Mouse (Mus musculus) neural tube, embryonic 13.5 days (tissue): ENCODE measurements around the gene Mybpc3. TPM values are rescaled to one million over a fixed set of nuclear protein-coding genes. Genes with fewer than 3 reads are reported as not detected.

Experiments used
- ATAC-seq: fragments of 200-750 bp; cut with Nextera tagmentation; 2 replicates; pipeline ENCODE4 v1.8.0; 2017; ENCODE audit warnings: low read depth, mild to moderate bottlenecking, moderate TSS enrichment, moderate library complexity
- H3K27ac ChIP-seq: fragments of 300-500 bp; sonication (generic); replicated peaks from 2 replicates; pipeline ENCODE4 v1.5.1; 2015; ENCODE audit warnings: moderate library complexity, mild to moderate bottlenecking, inconsistent platforms
- H3K27me3 ChIP-seq: fragments of 300-500 bp; sonication (generic); 2 replicates; pipeline ENCODE4 v1.6.1; 2015; ENCODE audit warnings: mild to moderate bottlenecking, inconsistent platforms
- H3K36me3 ChIP-seq: fragments of 300-500 bp; sonication (generic); 2 replicates; pipeline ENCODE4 v1.6.1; 2015; ENCODE audit warnings: mild to moderate bottlenecking, inconsistent platforms
- H3K4me1 ChIP-seq: fragments of 300-500 bp; sonication (generic); replicated peaks from 2 replicates; pipeline ENCODE4 v1.6.1; 2015; ENCODE audit warnings: inconsistent platforms
- H3K4me2 ChIP-seq: fragments of 300-500 bp; sonication (generic); 2 replicates; pipeline ENCODE4 v1.6.1; 2015; ENCODE audit warnings: inconsistent platforms, mild to moderate bottlenecking, moderate library complexity
- H3K4me3 ChIP-seq: fragments of 300-500 bp; sonication (generic); 2 replicates; pipeline ENCODE4 v1.5.1; 2015; ENCODE audit warnings: mild to moderate bottlenecking, inconsistent platforms
- H3K9ac ChIP-seq: fragments of 300-500 bp; sonication (generic); 2 replicates; pipeline ENCODE4 v1.6.1; 2015; ENCODE audit warnings: moderate library complexity, mild to moderate bottlenecking, inconsistent platforms
- H3K9me3 ChIP-seq: fragments of 300-500 bp; sonication (generic); 2 replicates; pipeline ENCODE4 v1.6.1; 2016; ENCODE audit warnings: inconsistent platforms
- WGBS: fragments of 180-500 bp; shearing (Covaris S2); methylation state at CpG from one replicate; pipeline ENCODE4 v1.1.7; 2015; 5-methylcytosine and 5-hydroxymethylcytosine counted together
- polyA plus RNA-seq: library from polyadenylated mRNA; unstranded; fragments of >200 nt; fragmentation: Nextera tagmentation; extraction: Ambion mirVana; gene quantifications from 2 replicates; pipeline ENCODE4 v1.2.1, GENCODE M21; 2015

Mybpc3 gene
- polyA plus RNA-seq, 1 experiment from 2014 or later = 0.56 TPM

- Histone ChIP-seq H3K4me2 (no peak overlapping the region), H3K27ac (no peak overlapping the region), H3K9ac (no peak overlapping the region), H3K4me3 (no peak overlapping the region), H3K4me1 (peaks cover 13% of the 10 kb centered on the region), H3K36me3 (no peaks in the 10 kb centered on the region), H3K9me3 (no peaks in the 10 kb centered on the region), H3K27me3 (no peaks in the 10 kb centered on the region)
- ATAC-seq = no peak
- 81% methylated on average over 8 of the region's 8 CpGs for WGBS
Measured at GRCm38 (mm10) chr2:91080784-91081513, 37.0 kb upstream of the Mybpc3 start.

GRCm38 (mm10) chr2:91081775-91082695 lies 35.9 kb upstream of the Mybpc3 start, which contains the start of gene Spi1:
Gene Spi1, plus strand, starts transcription at chr2:91082390.
- Histone ChIP-seq H3K36me3 (no peaks in the 10 kb centered on the region), H3K4me3 (no peak within 1 kb of the TSS), H3K9ac (no peak within 1 kb of the TSS), H3K27me3 (no peaks in the 10 kb centered on the region), H3K4me2 (no peak within 1 kb of the TSS), H3K27ac (peak within 1 kb of the TSS; percentile 9; the same call in 1 of the 2 replicates), H3K9me3 (no peaks in the 10 kb centered on the region), H3K4me1 (peaks cover 13% of the 10 kb centered on the region)
- no peak for ATAC-seq
- 81% methylated on average over 13 of the region's 13 CpGs for WGBS

- no peaks in the 10 kb centered on the region for H3K9me3 ChIP-seq
- no peak for ATAC-seq
- no peak overlapping the region for H3K9ac ChIP-seq
- H3K4me3 ChIP-seq = no peak overlapping the region
- 64% methylated on average over 11 of the region's 11 CpGs for WGBS
- no peak overlapping the region for H3K4me2 ChIP-seq
- no peaks in the 10 kb centered on the region for H3K36me3 ChIP-seq
- H3K4me1 ChIP-seq = peaks cover 13% of the 10 kb centered on the region
- H3K27me3 ChIP-seq = no peaks in the 10 kb centered on the region
- peak overlapping the region; percentile 9; the same call in 1 of the 2 replicates for H3K27ac ChIP-seq
Measured at GRCm38 (mm10) chr2:91082844-91083243, 35.1 kb upstream of the Mybpc3 start.

- Histone ChIP-seq H3K4me2 (no peak overlapping the region), H3K27ac (no peak overlapping the region; the same call in 1 of the 2 replicates), H3K36me3 (no peaks in the 10 kb centered on the region), H3K4me1 (peaks cover 8% of the 10 kb centered on the region), H3K9ac (no peak overlapping the region), H3K27me3 (no peaks in the 10 kb centered on the region), H3K9me3 (no peaks in the 10 kb centered on the region), H3K4me3 (no peak overlapping the region)
- no peak for ATAC-seq
- 45% methylated on average over 1 of the region's 1 CpGs for WGBS
Measured at GRCm38 (mm10) chr2:91083366-91083940, 34.5 kb upstream of the Mybpc3 start.

- Histone ChIP-seq H3K36me3 (no peaks in the 10 kb centered on the region), H3K9me3 (no peaks in the 10 kb centered on the region), H3K9ac (no peak overlapping the region), H3K27ac (no peak overlapping the region), H3K4me2 (no peak overlapping the region), H3K27me3 (no peaks in the 10 kb centered on the region), H3K4me1 (no peaks in the 10 kb centered on the region), H3K4me3 (no peak overlapping the region)
- no peak for ATAC-seq
- 81% methylated on average over 15 of the region's 15 CpGs for WGBS
Measured at GRCm38 (mm10) chr2:91084179-91084820, 33.6 kb upstream of the Mybpc3 start.

GRCm38 (mm10) chr2:91085494-91086391 lies 32.2 kb upstream of the Mybpc3 start:
- Histone ChIP-seq H3K9me3 (no peaks in the 10 kb centered on the region), H3K4me1 (no peaks in the 10 kb centered on the region), H3K27me3 (no peaks in the 10 kb centered on the region), H3K36me3 (no peaks in the 10 kb centered on the region), H3K9ac (no peak overlapping the region), H3K4me3 (no peak overlapping the region), H3K27ac (no peak overlapping the region), H3K4me2 (no peak overlapping the region)
- WGBS = 88% methylated on average over 14 of the region's 14 CpGs
- ATAC-seq = no peak

- WGBS = 69% methylated on average over 9 of the region's 9 CpGs
- Histone ChIP-seq H3K27me3 (no peaks in the 10 kb centered on the region), H3K36me3 (no peaks in the 10 kb centered on the region), H3K4me2 (no peak overlapping the region), H3K27ac (no peak overlapping the region), H3K4me3 (no peak overlapping the region), H3K4me1 (no peaks in the 10 kb centered on the region), H3K9ac (no peak overlapping the region), H3K9me3 (no peaks in the 10 kb centered on the region)
- ATAC-seq = no peak
Measured at GRCm38 (mm10) chr2:91086392-91087237, 31.3 kb upstream of the Mybpc3 start.

GRCm38 (mm10) chr2:91087453-91087852 lies 30.5 kb upstream of the Mybpc3 start:
- no peak for ATAC-seq
- no peak overlapping the region for H3K9ac ChIP-seq
- no peaks in the 10 kb centered on the region for H3K27me3 ChIP-seq
- no peaks in the 10 kb centered on the region for H3K4me1 ChIP-seq
- H3K4me2 ChIP-seq = no peak overlapping the region
- H3K9me3 ChIP-seq = no peaks in the 10 kb centered on the region
- H3K27ac ChIP-seq = no peak overlapping the region
- H3K36me3 ChIP-seq = no peaks in the 10 kb centered on the region
- WGBS = 86% methylated on average over 9 of the region's 9 CpGs
- no peak overlapping the region for H3K4me3 ChIP-seq

GRCm38 (mm10) chr2:91088987-91089386 lies 29.0 kb upstream of the Mybpc3 start:
- Histone ChIP-seq H3K36me3 (no peaks in the 10 kb centered on the region), H3K9me3 (no peaks in the 10 kb centered on the region), H3K27ac (no peak overlapping the region), H3K4me2 (no peak overlapping the region), H3K9ac (no peak overlapping the region), H3K27me3 (no peaks in the 10 kb centered on the region), H3K4me1 (no peaks in the 10 kb centered on the region), H3K4me3 (no peak overlapping the region)
- no peak for ATAC-seq
- 80% methylated on average over 9 of the region's 9 CpGs for WGBS

GRCm38 (mm10) chr2:91090208-91090607 lies 27.7 kb upstream of the Mybpc3 start:
- no peaks in the 10 kb centered on the region for H3K27me3 ChIP-seq
- no peak overlapping the region for H3K27ac ChIP-seq
- H3K4me1 ChIP-seq = no peaks in the 10 kb centered on the region
- ATAC-seq = no peak
- H3K36me3 ChIP-seq = no peaks in the 10 kb centered on the region
- H3K9me3 ChIP-seq = no peaks in the 10 kb centered on the region
- WGBS = 80% methylated on average over 6 of the region's 6 CpGs
- H3K4me2 ChIP-seq = no peak overlapping the region
- no peak overlapping the region for H3K9ac ChIP-seq
- no peak overlapping the region for H3K4me3 ChIP-seq
